Mouse (Mus musculus) kidney, postnatal 0 days (tissue): ENCODE results near the gene Arfip1. TPM values are rescaled to one million over a fixed set of nuclear protein-coding genes. Genes with fewer than 3 reads are reported as not detected.
"Not testable (repeated sequence)": the region's sequence is repeated elsewhere in the genome, so short reads cannot be mapped to it uniquely, and the experiment has no call there.

ENCODE experiments used
- ATAC-seq: fragments of 200-750 bp; cut with Nextera tagmentation; replicated peaks from 2 replicates; pipeline ENCODE4 v1.8.0; 2017; ENCODE audit warnings: low read depth, moderate number of reproducible peaks, moderate TSS enrichment, moderate library complexity; ENCODE audit not compliant: low FRiP score
- DNase-seq: peaks from one replicate; pipeline ENCODE4 v3.0.0-alpha.2; 2016; ENCODE audit warnings: low spot score
- H3K27ac ChIP-seq: fragments of 300-500 bp; sonication (generic); 2 replicates; pipeline ENCODE4 v1.5.1; 2014; ENCODE audit warnings: mild to moderate bottlenecking
- H3K27me3 ChIP-seq: fragments of 300-500 bp; sonication (generic); 2 replicates; pipeline ENCODE4 v1.6.1; 2014; ENCODE audit warnings: low read length, mixed read lengths; ENCODE audit not compliant: insufficient read depth
- H3K36me3 ChIP-seq: fragments of 300-500 bp; sonication (generic); 2 replicates; pipeline ENCODE4 v1.6.1; 2014; ENCODE audit warnings: low read length, mixed read lengths; ENCODE audit not compliant: insufficient read depth
- H3K4me1 ChIP-seq: fragments of 300-500 bp; sonication (generic); replicated peaks from 2 replicates; pipeline ENCODE4 v1.6.1; 2014; ENCODE audit warnings: antibody characterized with exemption, low read length, mixed read lengths; ENCODE audit not compliant: insufficient read depth
- H3K4me2 ChIP-seq: fragments of 300-500 bp; sonication (generic); 2 replicates; pipeline ENCODE4 v1.6.1; 2014; ENCODE audit warnings: mild to moderate bottlenecking, low read length, moderate library complexity, mixed read lengths
- H3K4me3 ChIP-seq: fragments of 300-500 bp; sonication (generic); replicated peaks from 2 replicates; pipeline ENCODE4 v1.5.1; 2014; ENCODE audit warnings: low read depth, low read length
- H3K9ac ChIP-seq: fragments of 300-500 bp; sonication (generic); 2 replicates; pipeline ENCODE4 v1.6.1; 2014; ENCODE audit warnings: low read depth, low read length
- H3K9me3 ChIP-seq: fragments of 300-500 bp; sonication (generic); replicated peaks from 2 replicates; pipeline ENCODE4 v1.6.1; 2016; ENCODE audit warnings: low read length, inconsistent platforms, mixed read lengths
- CTCF ChIP-seq: IDR thresholded peaks from 2 replicates; pipeline ENCODE4 v1.5.1; 2016; ENCODE audit warnings: antibody characterized with exemption, low read depth, mild to moderate bottlenecking, moderate library complexity
- WGBS: fragments of 180-500 bp; shearing (Covaris S2); extraction: QIAGEN DNeasy Blood & Tissue Kit; methylation state at CpG from one replicate; pipeline ENCODE4 v1.1.7; 2014; 5-methylcytosine and 5-hydroxymethylcytosine counted together
- polyA plus RNA-seq: library from polyadenylated mRNA; unstranded; fragments of >200 nt; fragmentation: Nextera tagmentation; extraction: Ambion mirVana; gene quantifications from 2 replicates; pipeline ENCODE4 v1.2.1, GENCODE M21; 2015

Gene Arfip1
- polyA plus RNA-seq, 1 experiment from 2014 or later = 62.7 TPM

DNA sequence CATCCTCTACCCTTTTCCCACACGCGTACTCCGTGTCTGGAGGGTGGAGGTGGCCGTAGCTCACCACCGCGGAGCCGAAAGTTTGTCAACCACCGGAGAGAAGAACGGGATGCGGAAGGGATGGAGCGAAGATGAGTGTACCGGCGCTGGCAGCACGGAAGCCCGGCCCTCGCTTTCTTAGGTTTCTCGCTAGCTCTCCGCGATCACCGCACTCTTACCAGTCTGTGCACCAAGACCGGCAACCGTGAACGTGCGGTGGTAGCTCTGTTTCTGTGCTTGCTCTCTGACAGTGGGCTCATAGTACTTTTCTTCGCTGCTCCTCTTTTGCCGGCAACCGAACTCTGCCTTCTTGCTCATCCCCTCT lies 470 bp upstream of the Arfip1 start:
- DNase-seq = no peak
- H3K9me3 ChIP-seq = no peaks in the 10 kb centered on the region
- peak overlapping the region; percentile 74 for H3K9ac ChIP-seq
- H3K27ac ChIP-seq = peak overlapping the region; percentile 96
- TF ChIP-seq CTCF = no peak
- no peaks in the 10 kb centered on the region for H3K36me3 ChIP-seq
- no peaks in the 10 kb centered on the region; the same call in 1 of the 2 replicates for H3K4me1 ChIP-seq
- H3K4me2 ChIP-seq = peak overlapping the region; percentile 51
- H3K4me3 ChIP-seq = peak overlapping the region; percentile 60
- no peaks in the 10 kb centered on the region for H3K27me3 ChIP-seq
- 0% methylated on average over 27 of the region's 27 CpGs for WGBS
- no peak for ATAC-seq

DNA sequence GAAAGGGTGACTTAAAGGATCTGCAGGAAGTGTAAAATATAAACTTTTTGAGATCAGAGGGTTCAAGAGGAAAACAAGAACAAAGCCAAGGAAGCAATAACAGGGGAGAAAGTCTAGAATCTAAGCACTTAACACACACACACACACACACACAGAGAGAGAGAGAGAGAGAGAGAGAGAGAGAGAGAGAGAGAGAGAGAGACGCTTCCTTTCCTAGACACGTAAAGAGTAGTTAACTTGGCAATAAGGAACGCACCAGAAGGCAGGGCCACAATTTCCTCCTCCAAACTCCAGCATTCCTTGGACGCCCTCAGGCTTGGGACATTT lies 766 bp downstream of the Arfip1 start:
- WGBS = 0% methylated on average over 4 of the region's 4 CpGs
- Histone ChIP-seq H3K4me3 (peak overlapping the region; percentile 60), H3K27ac (peak overlapping the region; percentile 96), H3K4me1 (no peaks in the 10 kb centered on the region; the same call in 1 of the 2 replicates), H3K36me3 (no peaks in the 10 kb centered on the region), H3K9me3 (no peaks in the 10 kb centered on the region), H3K27me3 (no peaks in the 10 kb centered on the region), H3K4me2 (peak overlapping the region; percentile 51), H3K9ac (peak overlapping the region; percentile 74)
- TF ChIP-seq CTCF = 0 out of 2 replicates have a peak, but pooled peaks have one; percentile 8
- ATAC-seq (no peak; the same call in 1 of the 2 replicates), DNase-seq (no peak)

- Histone ChIP-seq H3K27ac (no peak overlapping the region), H3K36me3 (no peaks in the 10 kb centered on the region), H3K4me2 (peak overlapping the region; percentile 51), H3K9me3 (no peaks in the 10 kb centered on the region), H3K9ac (no peak overlapping the region), H3K4me3 (peak overlapping the region; percentile 60; the same call in 1 of the 2 replicates), H3K27me3 (no peaks in the 10 kb centered on the region), H3K4me1 (no peaks in the 10 kb centered on the region; the same call in 1 of the 2 replicates)
- no peak for TF ChIP-seq CTCF
- ATAC-seq (no peak), DNase-seq (peak; percentile 42)
- 20% methylated on average over 4 of the region's 4 CpGs for WGBS
Observed at GRCm38 (mm10) chr3:84580716-84581115, 1.7 kb downstream of the Arfip1 start.

GRCm38 (mm10) chr3:84570501-84570900 lies 11.9 kb downstream of the Arfip1 start:
- Histone ChIP-seq H3K27me3 (no peaks in the 10 kb centered on the region), H3K4me1 (0 out of 2 replicates have a peak, but pooled peaks cover 5% of the 10 kb centered on the region), H3K36me3 (no peaks in the 10 kb centered on the region), H3K9ac (no peak overlapping the region), H3K9me3 (no peaks in the 10 kb centered on the region), H3K4me2 (no peak overlapping the region), H3K27ac (no peak overlapping the region), H3K4me3 (no peak overlapping the region)
- WGBS = 88% methylated on average over 3 of the region's 3 CpGs
- ATAC-seq = no peak
- TF ChIP-seq CTCF = no peak
- DNase-seq = no peak

DNA sequence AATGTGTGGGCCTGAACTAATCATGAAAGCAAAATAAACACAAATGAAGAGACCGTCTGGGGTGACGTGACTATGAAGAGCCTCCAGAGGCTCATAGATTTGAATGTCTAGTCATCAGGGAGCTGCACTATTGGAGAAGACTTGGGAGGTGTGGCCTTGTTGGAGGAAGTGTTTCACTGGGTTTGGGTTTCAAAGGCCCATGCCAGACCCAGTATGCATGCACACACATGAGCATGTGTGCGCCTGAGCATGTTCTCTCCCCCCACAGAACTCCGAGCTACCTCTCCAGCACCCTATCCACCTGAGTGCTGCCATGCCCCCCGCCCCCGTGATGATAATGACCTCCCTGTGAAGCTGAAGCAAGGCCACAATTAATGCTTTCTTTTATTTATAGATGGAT lies 12.8 kb downstream of the Arfip1 start:
- Histone ChIP-seq H3K9ac (no peak overlapping the region), H3K4me2 (no peak overlapping the region), H3K4me1 (0 out of 2 replicates have a peak, but pooled peaks cover 5% of the 10 kb centered on the region), H3K4me3 (no peak overlapping the region), H3K27me3 (no peaks in the 10 kb centered on the region), H3K36me3 (no peaks in the 10 kb centered on the region), H3K9me3 (no peaks in the 10 kb centered on the region), H3K27ac (no peak overlapping the region)
- DNase-seq (peak; percentile 44), ATAC-seq (no peak)
- 67% methylated on average over 6 of the region's 6 CpGs for WGBS
- no peak for TF ChIP-seq CTCF

DNA sequence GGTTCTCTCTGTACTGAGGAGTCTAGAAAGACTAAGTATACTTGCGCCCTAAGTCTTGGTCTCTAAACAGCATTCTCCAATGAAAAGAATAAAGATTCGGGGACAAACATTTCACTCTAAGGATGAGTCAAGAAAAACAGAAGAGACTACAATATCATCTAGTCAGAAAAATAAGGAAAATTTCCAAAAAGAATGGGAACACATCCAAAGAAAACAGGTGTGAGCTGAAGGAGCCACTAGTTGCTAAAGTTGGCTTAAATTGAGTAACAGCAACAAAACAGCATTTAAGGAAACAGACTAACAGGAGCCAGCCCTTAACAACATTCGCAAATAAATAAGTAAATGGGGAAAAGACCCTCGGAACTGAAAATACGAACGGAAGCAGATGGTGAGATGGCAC lies 13.9 kb downstream of the Arfip1 start:
- DNase-seq (no peak), ATAC-seq (no peak)
- Histone ChIP-seq H3K27ac (no peak overlapping the region), H3K4me2 (no peak overlapping the region), H3K4me3 (no peak overlapping the region), H3K27me3 (no peaks in the 10 kb centered on the region), H3K36me3 (no peaks in the 10 kb centered on the region), H3K4me1 (0 out of 2 replicates have a peak, but pooled peaks cover 5% of the 10 kb centered on the region), H3K9me3 (no peaks in the 10 kb centered on the region), H3K9ac (no peak overlapping the region)
- no peak for TF ChIP-seq CTCF
- WGBS = 86% methylated on average over 6 of the region's 6 CpGs

DNA sequence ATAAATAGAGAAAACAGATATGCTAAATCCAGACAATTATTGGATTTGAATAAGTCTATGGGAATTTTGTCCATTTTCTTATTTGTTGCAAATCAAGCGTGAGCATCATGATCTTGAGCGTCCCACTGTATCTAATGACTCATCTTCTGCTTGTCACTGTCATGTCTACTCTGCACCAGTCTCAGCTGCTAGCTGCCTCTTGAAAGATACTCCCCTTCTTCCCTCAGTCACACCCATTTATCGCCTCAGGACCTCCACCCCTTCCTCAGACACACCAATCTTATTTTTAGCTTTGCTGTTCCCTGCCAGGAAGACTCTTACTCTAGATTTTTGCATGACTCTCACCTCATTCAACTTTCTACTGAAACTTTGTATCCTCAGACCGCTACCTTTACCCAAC lies 19.0 kb downstream of the Arfip1 start:
- Histone ChIP-seq H3K27ac (no peak overlapping the region), H3K9me3 (no peaks in the 10 kb centered on the region), H3K9ac (no peak overlapping the region), H3K36me3 (no peaks in the 10 kb centered on the region), H3K4me3 (no peak overlapping the region), H3K4me2 (no peak overlapping the region), H3K27me3 (no peaks in the 10 kb centered on the region), H3K4me1 (no peaks in the 10 kb centered on the region)
- no peak for DNase-seq
- 91% methylated on average over 4 of the region's 4 CpGs for WGBS
- no peak for ATAC-seq
- no peak for TF ChIP-seq CTCF

DNA sequence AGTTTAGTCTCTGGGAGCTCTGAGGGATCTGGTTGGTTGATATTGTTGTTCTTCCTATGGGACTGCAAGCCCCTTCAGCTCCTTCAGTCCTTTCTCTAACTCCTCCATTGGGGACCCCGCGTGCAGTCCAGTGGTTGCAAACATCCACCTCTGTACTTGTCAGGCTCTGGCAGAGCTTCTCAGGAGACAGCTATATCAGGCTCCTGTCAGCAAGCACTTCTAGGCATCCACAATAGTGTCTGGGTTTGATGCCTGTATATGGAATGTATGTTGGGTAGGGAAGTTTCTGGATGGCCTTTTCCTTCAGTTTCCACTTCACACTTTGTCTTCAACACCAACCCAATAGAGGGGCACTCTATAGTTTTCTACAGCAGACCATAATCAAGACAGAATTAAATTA lies 19.5 kb downstream of the Arfip1 start:
- not testable (repeated sequence) for H3K36me3 ChIP-seq, H3K4me2 ChIP-seq, H3K27ac ChIP-seq, ATAC-seq, DNase-seq, H3K27me3 ChIP-seq, H3K4me1 ChIP-seq, H3K4me3 ChIP-seq, H3K9ac ChIP-seq, H3K9me3 ChIP-seq
- WGBS = 93% methylated on average over 2 of the region's 2 CpGs
